Mouse (Mus musculus): ENCODE measurements at regions not wholly inside any gene's neighbourhood (a gene's known extent, or its start where the extent isn't known, plus 50 kb on each side); places are given as distances from the start of the nearest gene placed in this dataset.
A peak's percentile ranks its signal among the peaks of the same experiment; 100 is the strongest.

GRCm38 (mm10) chr11:25313308-25313707, 897.3 kb downstream of the 5730522E02Rik start:
- no peak for ATAC-seq (replicated peaks; ENCODE audit: extremely low read depth, insufficient read depth, low FRiP score)
- H3K36me3 ChIP-seq (ENCODE audit: control insufficient read depth, insufficient read depth) = no peaks in the 10 kb centered on the region
- H3K9me3 ChIP-seq (replicated peaks; ENCODE audit: control insufficient read depth, low read length) = no peaks in the 10 kb centered on the region
- 40% methylated on average over 4 of the region's 4 CpGs for WGBS
- H3K4me3 ChIP-seq (ENCODE audit: low read length) = no peak overlapping the region
- no peak overlapping the region for H3K9ac ChIP-seq (ENCODE audit: low read length)
- no peak overlapping the region for H3K27ac ChIP-seq (ENCODE audit: low read length)
- peaks cover 5% of the 10 kb centered on the region; the same call in 1 of the 2 replicates for H3K4me1 ChIP-seq (ENCODE audit: control insufficient read depth, insufficient read depth, low read length)
- H3K27me3 ChIP-seq (ENCODE audit: control insufficient read depth, insufficient read depth, low read length) = no peaks in the 10 kb centered on the region
- H3K4me2 ChIP-seq (ENCODE audit: low read depth, low read length) = no peak overlapping the region

DNA sequence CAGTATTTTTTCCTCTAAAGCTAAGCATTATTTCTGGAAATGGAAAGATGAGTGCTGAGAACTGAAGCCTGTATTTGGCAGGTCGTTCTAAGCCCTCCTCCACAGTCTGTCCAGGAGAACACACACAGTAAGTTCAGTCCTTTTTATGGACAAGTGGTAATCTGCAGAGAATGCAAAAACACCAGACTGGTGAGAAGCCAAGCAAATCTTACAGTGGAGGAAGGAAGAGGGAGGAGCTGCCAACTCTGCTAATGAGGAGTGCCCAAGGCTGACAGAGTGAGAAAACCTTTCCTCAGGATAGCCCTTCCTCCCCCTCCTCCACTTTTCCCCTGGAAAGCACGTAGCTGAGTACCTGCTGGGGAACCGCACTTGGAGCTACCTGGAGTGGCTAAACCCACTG, 899.8 kb downstream of the 5730522E02Rik start:
- no peak overlapping the region for H3K9ac ChIP-seq (ENCODE audit: low read length)
- no peak for ATAC-seq (replicated peaks; ENCODE audit: extremely low read depth, insufficient read depth, low FRiP score)
- no peak overlapping the region for H3K27ac ChIP-seq (ENCODE audit: low read length)
- no peaks in the 10 kb centered on the region for H3K9me3 ChIP-seq (replicated peaks; ENCODE audit: control insufficient read depth, low read length)
- no peaks in the 10 kb centered on the region for H3K36me3 ChIP-seq (ENCODE audit: control insufficient read depth, insufficient read depth)
- 29% methylated on average over 3 of the region's 3 CpGs for WGBS
- H3K4me3 ChIP-seq (ENCODE audit: low read length) = no peak overlapping the region
- H3K4me1 ChIP-seq (ENCODE audit: control insufficient read depth, insufficient read depth, low read length) = peaks cover 5% of the 10 kb centered on the region; the same call in 1 of the 2 replicates
- no peaks in the 10 kb centered on the region for H3K27me3 ChIP-seq (ENCODE audit: control insufficient read depth, insufficient read depth, low read length)
- H3K4me2 ChIP-seq (ENCODE audit: low read depth, low read length) = no peak overlapping the region

- Histone ChIP-seq H3K36me3 (ENCODE audit: control insufficient read depth, insufficient read depth) (no peaks in the 10 kb centered on the region), H3K9ac (ENCODE audit: low read length) (no peak overlapping the region), H3K4me3 (ENCODE audit: low read length) (no peak overlapping the region), H3K9me3 (replicated peaks; ENCODE audit: control insufficient read depth, low read length) (no peaks in the 10 kb centered on the region), H3K4me1 (ENCODE audit: control insufficient read depth, insufficient read depth, low read length) (no peaks in the 10 kb centered on the region), H3K27ac (ENCODE audit: low read length) (no peak overlapping the region), H3K27me3 (ENCODE audit: control insufficient read depth, insufficient read depth, low read length) (no peaks in the 10 kb centered on the region), H3K4me2 (ENCODE audit: low read depth, low read length) (no peak overlapping the region)
- WGBS = 18% methylated on average over 9 of the region's 9 CpGs
- ATAC-seq (replicated peaks; ENCODE audit: extremely low read depth, insufficient read depth, low FRiP score) = no peak
Measured at GRCm38 (mm10) chr11:25301130-25301529, 909.4 kb downstream of the 5730522E02Rik start.

DNA sequence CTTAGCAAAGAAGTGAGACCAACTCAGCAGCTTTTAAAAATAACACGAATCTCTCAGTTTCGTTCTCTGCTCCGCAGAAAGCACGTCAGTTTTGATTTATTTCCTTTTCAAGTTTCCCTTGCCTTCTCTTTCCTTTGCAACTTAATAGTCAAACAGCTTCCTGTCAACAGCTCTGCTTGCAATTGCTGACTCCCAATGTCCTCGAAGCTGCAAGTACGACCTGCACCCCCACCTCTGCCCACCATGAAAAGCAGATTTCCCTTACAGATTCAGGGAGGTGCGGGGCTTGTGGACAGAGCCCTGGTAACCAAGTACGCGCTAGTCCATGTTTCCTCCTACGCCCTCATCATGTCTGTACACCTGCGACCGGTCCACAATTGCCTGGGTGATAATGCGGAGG, 922.2 kb downstream of the 5730522E02Rik start:
- ATAC-seq (replicated peaks; ENCODE audit: extremely low read depth, insufficient read depth, low FRiP score) = no peak
- H3K9ac ChIP-seq (ENCODE audit: low read length) = no peak overlapping the region
- H3K36me3 ChIP-seq (ENCODE audit: control insufficient read depth, insufficient read depth) = no peaks in the 10 kb centered on the region
- H3K27me3 ChIP-seq (ENCODE audit: control insufficient read depth, insufficient read depth, low read length) = no peaks in the 10 kb centered on the region
- H3K4me3 ChIP-seq (ENCODE audit: low read length) = peak overlapping the region; percentile 39
- H3K27ac ChIP-seq (ENCODE audit: low read length) = no peak overlapping the region
- 34% methylated on average over 13 of the region's 13 CpGs for WGBS
- H3K4me1 ChIP-seq (ENCODE audit: control insufficient read depth, insufficient read depth, low read length) = 0 out of 2 replicates have a peak, but pooled peaks cover 2% of the 10 kb centered on the region
- H3K9me3 ChIP-seq (replicated peaks; ENCODE audit: control insufficient read depth, low read length) = no peaks in the 10 kb centered on the region
- peak overlapping the region; percentile 60 for H3K4me2 ChIP-seq (ENCODE audit: low read depth, low read length)

DNA sequence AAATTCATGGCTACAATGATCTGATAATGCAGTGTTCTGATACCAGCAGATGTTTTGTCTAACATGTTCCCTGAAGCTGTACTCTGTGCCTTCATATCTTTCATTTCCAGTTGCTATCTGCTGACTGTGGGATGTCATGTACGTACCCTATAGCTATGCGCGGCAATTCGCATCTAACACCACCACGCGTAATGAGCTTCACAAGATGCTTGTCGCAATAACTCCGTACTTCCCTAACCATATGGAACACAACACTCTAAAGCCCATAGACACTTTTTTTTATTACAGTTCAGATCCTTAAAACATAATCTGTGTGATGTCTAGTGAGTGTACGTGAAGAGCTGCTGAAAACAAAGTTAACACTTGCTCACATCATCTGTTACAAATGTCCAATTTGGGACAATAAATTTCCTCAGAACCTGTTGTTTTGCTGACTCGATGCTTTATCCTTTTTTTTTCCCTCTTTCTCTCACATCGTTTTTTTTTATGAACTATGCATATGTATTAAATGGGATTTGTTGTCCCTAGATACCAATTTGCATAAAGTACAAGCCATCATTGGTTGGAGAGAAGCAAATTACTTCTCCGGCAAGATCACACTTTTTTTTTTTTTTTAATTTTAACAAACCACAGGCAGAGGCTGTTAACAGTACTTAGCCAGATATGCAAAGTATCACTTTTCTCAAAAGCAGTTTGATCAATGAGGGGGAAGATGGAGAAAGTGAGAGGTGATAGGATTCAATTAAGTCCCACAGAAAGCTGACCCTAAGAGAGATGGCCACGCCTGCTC, 922.9 kb downstream of the 5730522E02Rik start:
- Histone ChIP-seq H3K4me3 (ENCODE audit: low read length) (peak overlapping the region; percentile 39; the same call in 1 of the 2 replicates), H3K9ac (ENCODE audit: low read length) (no peak overlapping the region), H3K27me3 (ENCODE audit: control insufficient read depth, insufficient read depth, low read length) (no peaks in the 10 kb centered on the region), H3K4me1 (ENCODE audit: control insufficient read depth, insufficient read depth, low read length) (0 out of 2 replicates have a peak, but pooled peaks cover 2% of the 10 kb centered on the region), H3K4me2 (ENCODE audit: low read depth, low read length) (peak overlapping the region; percentile 60), H3K27ac (ENCODE audit: low read length) (no peak overlapping the region), H3K36me3 (ENCODE audit: control insufficient read depth, insufficient read depth) (no peaks in the 10 kb centered on the region), H3K9me3 (replicated peaks; ENCODE audit: control insufficient read depth, low read length) (no peaks in the 10 kb centered on the region)
- WGBS = 81% methylated on average over 13 of the region's 13 CpGs
- ATAC-seq (replicated peaks; ENCODE audit: extremely low read depth, insufficient read depth, low FRiP score) = no peak

GRCm38 (mm10) chr11:25269936-25270540, 940.5 kb downstream of the 5730522E02Rik start:
- no peaks in the 10 kb centered on the region for H3K27me3 ChIP-seq (ENCODE audit: control insufficient read depth, insufficient read depth, low read length)
- H3K4me3 ChIP-seq (ENCODE audit: low read length) = no peak overlapping the region
- 34% methylated on average over 7 of the region's 7 CpGs for WGBS
- no peaks in the 10 kb centered on the region for H3K36me3 ChIP-seq (ENCODE audit: control insufficient read depth, insufficient read depth)
- no peaks in the 10 kb centered on the region for H3K4me1 ChIP-seq (ENCODE audit: control insufficient read depth, insufficient read depth, low read length)
- H3K9me3 ChIP-seq (replicated peaks; ENCODE audit: control insufficient read depth, low read length) = no peaks in the 10 kb centered on the region
- H3K9ac ChIP-seq (ENCODE audit: low read length) = no peak overlapping the region
- no peak for ATAC-seq (replicated peaks; ENCODE audit: extremely low read depth, insufficient read depth, low FRiP score)
- H3K4me2 ChIP-seq (ENCODE audit: low read depth, low read length) = no peak overlapping the region
- H3K27ac ChIP-seq (ENCODE audit: low read length) = no peak overlapping the region

DNA sequence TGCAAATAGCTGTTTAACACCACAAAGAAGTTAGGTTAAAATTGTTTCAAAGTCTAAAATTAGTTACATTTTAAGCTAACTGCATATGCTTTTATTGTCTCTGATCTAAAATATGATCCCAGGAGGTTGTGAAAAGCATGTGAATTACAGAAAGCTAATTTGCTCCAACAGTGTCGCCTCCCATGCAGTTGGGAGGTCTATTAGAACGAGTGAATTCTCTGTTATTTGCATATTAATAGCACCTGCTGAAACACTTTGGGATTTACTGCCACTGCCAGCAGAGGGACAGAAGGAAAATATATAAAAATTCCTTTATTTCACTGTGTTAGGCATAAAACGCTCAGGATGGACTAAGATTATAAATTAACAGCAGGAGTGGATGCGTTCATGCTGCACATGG, 947.7 kb downstream of the 5730522E02Rik start:
- ATAC-seq (replicated peaks; ENCODE audit: extremely low read depth, insufficient read depth, low FRiP score) = no peak
- WGBS = 54% methylated on average over 4 of the region's 4 CpGs
- Histone ChIP-seq H3K9me3 (replicated peaks; ENCODE audit: control insufficient read depth, low read length) (no peaks in the 10 kb centered on the region), H3K36me3 (ENCODE audit: control insufficient read depth, insufficient read depth) (no peaks in the 10 kb centered on the region), H3K9ac (ENCODE audit: low read length) (no peak overlapping the region), H3K4me1 (ENCODE audit: control insufficient read depth, insufficient read depth, low read length) (no peaks in the 10 kb centered on the region; the same call in 1 of the 2 replicates), H3K27ac (ENCODE audit: low read length) (no peak overlapping the region), H3K27me3 (ENCODE audit: control insufficient read depth, insufficient read depth, low read length) (no peaks in the 10 kb centered on the region), H3K4me2 (ENCODE audit: low read depth, low read length) (no peak overlapping the region), H3K4me3 (ENCODE audit: low read length) (no peak overlapping the region)

GRCm38 (mm10) chr11:25259691-25260090, 950.9 kb downstream of the 5730522E02Rik start:
- Histone ChIP-seq H3K4me1 (ENCODE audit: control insufficient read depth, insufficient read depth, low read length) (no peaks in the 10 kb centered on the region; the same call in 1 of the 2 replicates), H3K9ac (ENCODE audit: low read length) (no peak overlapping the region), H3K27ac (ENCODE audit: low read length) (no peak overlapping the region), H3K4me2 (ENCODE audit: low read depth, low read length) (no peak overlapping the region), H3K4me3 (ENCODE audit: low read length) (no peak overlapping the region), H3K9me3 (replicated peaks; ENCODE audit: control insufficient read depth, low read length) (no peaks in the 10 kb centered on the region), H3K36me3 (ENCODE audit: control insufficient read depth, insufficient read depth) (no peaks in the 10 kb centered on the region), H3K27me3 (ENCODE audit: control insufficient read depth, insufficient read depth, low read length) (no peaks in the 10 kb centered on the region)
- ATAC-seq (replicated peaks; ENCODE audit: extremely low read depth, insufficient read depth, low FRiP score) = no peak
- WGBS = 55% methylated on average over 1 of the region's 1 CpGs

DNA sequence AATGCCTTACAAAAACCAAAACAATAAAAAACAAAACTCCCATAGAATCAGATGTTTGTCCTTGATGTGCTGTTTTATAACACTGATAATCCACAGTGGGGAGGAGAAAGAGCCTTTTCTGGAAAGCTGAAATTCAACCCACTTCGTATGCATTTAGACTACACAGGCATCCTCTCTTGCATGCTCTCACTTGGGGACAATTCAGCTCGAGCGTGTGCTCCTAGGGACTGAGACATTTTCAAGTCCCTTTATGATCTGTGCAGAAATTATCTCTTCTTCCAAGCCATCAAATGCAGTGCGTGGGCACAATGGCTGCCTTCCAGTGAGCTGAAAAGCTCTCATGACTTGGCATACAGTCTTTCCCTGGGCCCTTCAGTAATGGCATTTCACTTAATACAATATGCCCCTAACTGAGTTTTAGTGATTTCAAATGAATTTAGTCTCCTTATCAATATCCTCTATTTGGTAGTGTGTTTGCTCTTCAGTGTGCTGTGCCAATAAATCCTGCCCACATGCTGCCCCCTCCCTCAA, 977.1 kb downstream of the 5730522E02Rik start:
- Histone ChIP-seq H3K4me3 (ENCODE audit: low read length) (no peak overlapping the region), H3K9me3 (replicated peaks; ENCODE audit: control insufficient read depth, low read length) (no peaks in the 10 kb centered on the region), H3K4me1 (ENCODE audit: control insufficient read depth, insufficient read depth, low read length) (no peaks in the 10 kb centered on the region), H3K36me3 (ENCODE audit: control insufficient read depth, insufficient read depth) (no peaks in the 10 kb centered on the region), H3K27ac (ENCODE audit: low read length) (no peak overlapping the region), H3K27me3 (ENCODE audit: control insufficient read depth, insufficient read depth, low read length) (no peaks in the 10 kb centered on the region), H3K4me2 (ENCODE audit: low read depth, low read length) (no peak overlapping the region), H3K9ac (ENCODE audit: low read length) (no peak overlapping the region)
- no peak for ATAC-seq (replicated peaks; ENCODE audit: extremely low read depth, insufficient read depth, low FRiP score)
- whole genome bisulfite sequencing = 64% methylated on average over 4 of the region's 4 CpGs

Measured in heart, embryonic 16.5 days (tissue).